Mouse (Mus musculus) spleen, postnatal 36 days (tissue): Measurements from ENCODE around the gene Olfr10.

Experiments
- DNase-seq, 2 experiments: peaks; one replicate each; pipeline ENCODE4 v3.0.0; 2022; ENCODE audit warnings: low spot score in 2 of 2, mixed read lengths in 1 of 2

Gene Olfr10

GRCm38 (mm10) chr11:49326726-49327125 lies 22.2 kb downstream of the Olfr10 start:
- no peak for DNase-seq

- DNase-seq: no peak
These were observed 25.1 kb downstream of the Olfr10 start for GRCm38 (mm10) chr11:49329686-49330085.

- no peak for DNase-seq
These were observed 30.3 kb downstream of the Olfr10 start, which contains the start of gene Olfr1390 for GRCm38 (mm10) chr11:49334888-49335287. Olfr1390 (plus strand) TSS chr11:49335188.

GRCm38 (mm10) chr11:49337150-49337832 lies 32.8 kb downstream of the Olfr10 start:
- DNase-seq: no peak
